Mouse (Mus musculus): ENCODE measurements around the gene Amotl1. TPM values are rescaled to one million over a fixed set of nuclear protein-coding genes. Genes with fewer than 3 reads are reported as not detected.
"Not testable (repeated sequence)": the region's sequence is repeated elsewhere in the genome, so short reads cannot be mapped to it uniquely, and the experiment has no call there.

The Amotl1 gene
- polyA plus RNA-seq, 1 experiment from 2014 or later, result 1.6 TPM

DNA sequence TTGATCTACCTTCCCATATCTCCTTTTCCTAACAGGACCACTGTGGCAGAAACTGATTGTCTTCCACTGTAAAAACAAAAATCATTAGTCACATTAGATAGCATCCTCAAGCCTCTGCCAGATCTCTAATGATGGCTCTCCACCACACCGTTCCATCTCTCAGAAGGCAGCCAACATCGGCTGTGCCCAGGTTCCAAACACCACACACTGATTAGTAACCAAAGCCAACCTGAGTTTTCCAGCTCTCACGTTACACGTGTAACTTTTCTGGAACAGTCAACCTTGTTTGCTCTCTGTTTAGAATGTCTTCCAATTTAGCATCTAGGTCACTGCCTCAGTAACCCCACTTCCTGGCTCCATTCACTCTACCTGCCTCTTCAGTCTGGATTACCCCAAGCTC is 51.0 kb downstream of the Amotl1 start:
- ATAC-seq (no peak), DNase-seq (no peak)
- TF ChIP-seq EP300 (IDR thresholded peaks at IDR 0.05; ENCODE audit: low read depth) (no peak), CTCF (IDR thresholded peaks at IDR 0.05; ENCODE audit: low read depth) (no peak)
- H3K4me1 ChIP-seq (ENCODE audit: insufficient read depth), result no peaks in the 10 kb centered on the region
- no peak overlapping the region for H3K9ac ChIP-seq (replicated peaks)
- 86% methylated on average over 4 of the region's 4 CpGs for WGBS (ENCODE audit: insufficient replicate concordance)
- no peak overlapping the region for H3K4me2 ChIP-seq (ENCODE audit: low read depth, low read length)
- H3K27ac ChIP-seq (ENCODE audit: low read depth), result no peak overlapping the region
- H3K9me3 ChIP-seq (ENCODE audit: low read length), result no peaks in the 10 kb centered on the region
- no peaks in the 10 kb centered on the region for H3K27me3 ChIP-seq (ENCODE audit: insufficient read depth, low read length)
- H3K4me3 ChIP-seq (ENCODE audit: low read depth, low read length), result no peak overlapping the region
- peaks cover 4% of the 10 kb centered on the region; the same call in 1 of the 2 replicates for H3K36me3 ChIP-seq (replicated peaks; ENCODE audit: insufficient read depth, low read length)

DNA sequence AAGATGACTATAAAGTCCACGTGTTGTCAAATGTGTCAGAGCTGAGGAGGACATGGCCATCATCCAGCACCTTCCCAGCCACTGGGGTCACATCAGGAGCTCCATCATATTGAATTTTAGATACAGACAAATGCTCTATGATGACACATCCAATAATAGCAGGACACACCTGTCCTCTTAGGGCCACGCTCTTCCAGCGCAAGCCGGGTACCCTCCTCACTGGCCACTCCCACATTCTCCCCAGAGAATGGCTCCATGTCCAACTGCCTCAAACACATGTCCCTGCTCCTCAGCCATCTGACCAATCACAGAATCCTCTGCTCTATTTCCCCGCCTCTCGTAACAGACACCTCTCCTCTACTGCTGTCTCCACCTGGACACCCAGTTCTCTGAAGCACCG is 54.2 kb downstream of the Amotl1 start:
- 87% methylated on average over 7 of the region's 7 CpGs for WGBS (ENCODE audit: insufficient replicate concordance)
- Histone ChIP-seq H3K9me3 (ENCODE audit: low read length) (no peaks in the 10 kb centered on the region), H3K36me3 (replicated peaks; ENCODE audit: insufficient read depth, low read length) (peaks cover 4% of the 10 kb centered on the region; the same call in 1 of the 2 replicates), H3K9ac (replicated peaks) (no peak overlapping the region), H3K4me3 (ENCODE audit: low read depth, low read length) (no peak overlapping the region), H3K4me2 (ENCODE audit: low read depth, low read length) (no peak overlapping the region), H3K4me1 (ENCODE audit: insufficient read depth) (no peaks in the 10 kb centered on the region), H3K27me3 (ENCODE audit: insufficient read depth, low read length) (no peaks in the 10 kb centered on the region), H3K27ac (ENCODE audit: low read depth) (no peak overlapping the region)
- no peak for TF ChIP-seq EP300 (IDR thresholded peaks at IDR 0.05; ENCODE audit: low read depth)
- no peak for TF ChIP-seq CTCF (IDR thresholded peaks at IDR 0.05; ENCODE audit: low read depth)
- DNase-seq (no peak), ATAC-seq (no peak)

DNA sequence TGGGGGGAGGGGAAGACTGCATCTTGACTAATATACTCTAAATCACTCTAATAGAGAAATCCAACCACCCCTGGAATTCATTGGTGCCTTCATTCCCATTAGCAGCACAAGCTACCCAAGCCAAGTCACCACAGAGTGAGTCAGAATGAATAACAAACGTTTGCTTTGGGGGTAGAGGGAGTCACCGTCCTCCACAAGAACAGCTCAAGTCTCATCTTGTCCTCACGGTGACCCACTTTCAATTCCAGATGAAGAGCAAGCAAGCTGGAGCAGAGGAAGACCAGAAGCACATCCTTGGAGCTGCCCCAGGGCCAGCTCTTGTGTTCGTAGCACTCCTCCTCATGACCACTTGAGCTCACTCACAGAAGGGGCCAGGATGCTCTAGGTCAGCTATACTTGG is 56.2 kb downstream of the Amotl1 start:
- no peak for DNase-seq
- ATAC-seq, result no peak
- H3K9me3 ChIP-seq (ENCODE audit: low read length), result no peaks in the 10 kb centered on the region
- peaks cover 4% of the 10 kb centered on the region; the same call in 1 of the 2 replicates for H3K36me3 ChIP-seq (replicated peaks; ENCODE audit: insufficient read depth, low read length)
- TF ChIP-seq EP300 (IDR thresholded peaks at IDR 0.05; ENCODE audit: low read depth), result no peak
- TF ChIP-seq CTCF (IDR thresholded peaks at IDR 0.05; ENCODE audit: low read depth), result no peak
- H3K27me3 ChIP-seq (ENCODE audit: insufficient read depth, low read length), result no peaks in the 10 kb centered on the region
- no peak overlapping the region for H3K4me2 ChIP-seq (ENCODE audit: low read depth, low read length)
- no peak overlapping the region for H3K27ac ChIP-seq (ENCODE audit: low read depth)
- no peaks in the 10 kb centered on the region for H3K4me1 ChIP-seq (ENCODE audit: insufficient read depth)
- no peak overlapping the region for H3K4me3 ChIP-seq (ENCODE audit: low read depth, low read length)
- 50% methylated on average over 4 of the region's 4 CpGs for WGBS (ENCODE audit: insufficient replicate concordance)
- no peak overlapping the region for H3K9ac ChIP-seq (replicated peaks)

DNA sequence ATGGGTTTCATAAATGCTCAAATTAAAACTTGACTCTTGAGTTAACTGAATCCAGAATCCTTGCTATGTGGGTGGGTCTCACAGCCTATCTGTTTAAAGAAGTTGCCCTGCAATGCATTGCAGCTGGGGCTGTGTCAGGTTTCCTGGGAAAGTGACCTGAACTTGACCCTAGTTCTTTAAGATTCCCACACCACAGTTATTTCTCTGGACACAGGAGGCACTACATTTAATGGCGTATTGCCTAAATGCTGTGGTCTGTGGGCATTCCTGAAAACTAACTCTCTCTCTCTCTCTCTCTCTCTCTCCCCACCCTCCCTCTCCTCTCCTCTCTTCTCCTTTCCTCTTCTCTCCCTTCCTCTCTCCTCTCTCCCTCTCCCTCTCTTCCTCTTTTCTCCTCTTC is 59.2 kb downstream of the Amotl1 start:
- no peaks in the 10 kb centered on the region for H3K9me3 ChIP-seq (ENCODE audit: low read length)
- DNase-seq (no peak), ATAC-seq (no peak)
- no peak overlapping the region for H3K9ac ChIP-seq (replicated peaks)
- TF ChIP-seq EP300 (IDR thresholded peaks at IDR 0.05; ENCODE audit: low read depth) (no peak), CTCF (IDR thresholded peaks at IDR 0.05; ENCODE audit: low read depth) (no peak)
- H3K4me1 ChIP-seq (ENCODE audit: insufficient read depth), result no peaks in the 10 kb centered on the region
- H3K27ac ChIP-seq (ENCODE audit: low read depth), result no peak overlapping the region
- H3K4me3 ChIP-seq (ENCODE audit: low read depth, low read length), result no peak overlapping the region
- H3K4me2 ChIP-seq (ENCODE audit: low read depth, low read length), result no peak overlapping the region
- 71% methylated on average over 1 of the region's 1 CpGs for WGBS (ENCODE audit: insufficient replicate concordance)
- H3K27me3 ChIP-seq (ENCODE audit: insufficient read depth, low read length), result no peaks in the 10 kb centered on the region
- H3K36me3 ChIP-seq (replicated peaks; ENCODE audit: insufficient read depth, low read length), result no peaks in the 10 kb centered on the region

DNA sequence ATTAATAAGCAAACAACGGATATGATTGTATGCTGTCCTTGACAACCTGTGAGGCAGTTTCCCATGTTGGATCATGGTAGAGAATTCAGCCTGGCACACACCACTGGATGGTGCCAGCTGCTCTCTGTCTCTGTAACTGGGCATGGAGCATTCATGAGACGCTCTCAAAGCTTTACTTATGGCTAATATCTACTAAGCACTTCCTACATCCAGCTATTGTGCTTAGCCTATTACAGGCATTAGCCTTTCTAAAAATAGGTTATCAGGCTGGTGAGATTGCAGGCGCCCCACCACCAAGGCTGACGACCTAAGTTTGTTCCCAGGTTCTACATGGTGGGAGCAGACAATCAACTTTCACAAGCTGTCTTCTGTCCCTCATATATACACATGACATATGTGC is 65.9 kb downstream of the Amotl1 start:
- no peak for ATAC-seq
- Histone ChIP-seq H3K27ac (ENCODE audit: low read depth) (no peak overlapping the region), H3K4me3 (ENCODE audit: low read depth, low read length) (no peak overlapping the region), H3K27me3 (ENCODE audit: insufficient read depth, low read length) (no peaks in the 10 kb centered on the region), H3K4me2 (ENCODE audit: low read depth, low read length) (no peak overlapping the region), H3K9me3 (ENCODE audit: low read length) (no peaks in the 10 kb centered on the region), H3K9ac (replicated peaks) (no peak overlapping the region), H3K36me3 (replicated peaks; ENCODE audit: insufficient read depth, low read length) (no peaks in the 10 kb centered on the region), H3K4me1 (ENCODE audit: insufficient read depth) (no peaks in the 10 kb centered on the region)
- no peak for TF ChIP-seq EP300 (IDR thresholded peaks at IDR 0.05; ENCODE audit: low read depth)
- no peak for TF ChIP-seq CTCF (IDR thresholded peaks at IDR 0.05; ENCODE audit: low read depth)
- DNase-seq, result no peak
- WGBS (ENCODE audit: insufficient replicate concordance), result 67% methylated on average over 4 of the region's 4 CpGs

DNA sequence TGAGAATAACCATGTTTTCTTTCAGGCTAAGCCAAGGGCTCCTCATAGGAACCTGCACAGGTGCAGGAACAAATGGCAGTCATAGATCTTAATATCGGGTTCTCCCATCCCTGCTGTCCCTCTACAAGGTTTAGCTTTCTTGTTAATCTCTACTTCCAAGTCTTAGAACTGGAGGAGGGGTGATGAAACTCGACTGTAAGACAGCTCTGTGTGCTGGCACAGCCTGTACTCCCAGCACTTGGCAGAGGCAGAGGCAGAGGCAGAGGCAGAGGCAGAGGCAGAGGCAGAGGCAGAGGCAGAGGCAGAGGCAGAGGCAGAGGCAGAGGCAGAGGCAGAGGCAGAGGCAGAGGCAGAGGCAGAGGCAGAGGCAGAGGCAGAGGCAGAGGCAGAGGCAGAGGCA is 68.5 kb downstream of the Amotl1 start:
- not testable (repeated sequence) for H3K4me1 ChIP-seq (ENCODE audit: insufficient read depth); H3K9me3 ChIP-seq (ENCODE audit: low read length); H3K4me3 ChIP-seq (ENCODE audit: low read depth, low read length); H3K27me3 ChIP-seq (ENCODE audit: insufficient read depth, low read length); DNase-seq; ATAC-seq; H3K4me2 ChIP-seq (ENCODE audit: low read depth, low read length); H3K27ac ChIP-seq (ENCODE audit: low read depth); H3K9ac ChIP-seq (replicated peaks); H3K36me3 ChIP-seq (replicated peaks; ENCODE audit: insufficient read depth, low read length)
- 63% methylated on average over 2 of the region's 2 CpGs for WGBS (ENCODE audit: insufficient replicate concordance)

Measured in liver, postnatal 0 days (tissue).